Mouse (Mus musculus) bone marrow macrophage, adult 2 months (primary cell): Measurements from ENCODE around the gene Fastkd1.

Source experiments
- CTCF ChIP-seq: IDR thresholded peaks from 2 replicates; pipeline ENCODE4 v1.5.1; 2012; ENCODE audit warnings: low read depth, mild to moderate bottlenecking, low read length, moderate library complexity
- POLR2A ChIP-seq: IDR thresholded peaks from 2 replicates; pipeline ENCODE4 v1.6.1; 2012; ENCODE audit warnings: mild to moderate bottlenecking, low read depth, low read length, borderline replicate concordance

- no peak for TF ChIP-seq POLR2A
- no peak for TF ChIP-seq CTCF
These were observed 810 bp upstream of the Fastkd1 start for GRCm38 (mm10) chr2:69714126-69714525.
